Mouse (Mus musculus) forebrain, embryonic 12.5 days (tissue): ENCODE results near the gene Irs2. TPM values are rescaled to one million over a fixed set of nuclear protein-coding genes. Genes with fewer than 3 reads are reported as not detected.

Source experiments
- ATAC-seq: fragments of 200-750 bp; cut with Nextera tagmentation; 2 replicates; pipeline ENCODE4 v1.8.0; 2017; ENCODE audit warnings: moderate TSS enrichment; ENCODE audit not compliant: low FRiP score
- H3K27ac ChIP-seq: fragments of 300-500 bp; sonication (generic); 2 replicates; pipeline ENCODE4 v1.5.1; 2016; ENCODE audit warnings: mild to moderate bottlenecking
- H3K27me3 ChIP-seq: fragments of 300-500 bp; sonication (generic); 2 replicates; pipeline ENCODE4 v1.6.1; 2016; ENCODE audit warnings: mild to moderate bottlenecking
- H3K36me3 ChIP-seq: fragments of 300-500 bp; sonication (generic); replicated peaks from 2 replicates; pipeline ENCODE4 v1.6.1; 2016; ENCODE audit warnings: mild to moderate bottlenecking
- H3K4me1 ChIP-seq: fragments of 300-500 bp; sonication (generic); 2 replicates; pipeline ENCODE4 v1.6.1; 2016
- H3K4me2 ChIP-seq: fragments of 300-500 bp; sonication (generic); 2 replicates; pipeline ENCODE4 v1.6.1; 2016; ENCODE audit warnings: mild to moderate bottlenecking, moderate library complexity
- H3K4me3 ChIP-seq: fragments of 300-500 bp; sonication (generic); replicated peaks from 2 replicates; pipeline ENCODE4 v1.5.1; 2016; ENCODE audit warnings: mild to moderate bottlenecking
- H3K9ac ChIP-seq: fragments of 300-500 bp; sonication (generic); 2 replicates; pipeline ENCODE4 v1.6.1; 2016; ENCODE audit warnings: mild to moderate bottlenecking
- H3K9me3 ChIP-seq: fragments of 300-500 bp; sonication (generic); 2 replicates; pipeline ENCODE4 v1.6.1; 2016
- WGBS: fragments of 180-500 bp; shearing (Covaris S2); methylation state at CpG from one replicate; pipeline ENCODE4 v1.1.7; 2016; 5-methylcytosine and 5-hydroxymethylcytosine counted together
- polyA plus RNA-seq: library from polyadenylated mRNA; unstranded; fragments of >200 nt; fragmentation: Nextera tagmentation; extraction: Ambion mirVana; gene quantifications from 2 replicates; pipeline ENCODE4 v1.2.1, GENCODE M21; 2016

Irs2 gene
- polyA plus RNA-seq, 1 experiment from 2014 or later = 6.5 TPM

GRCm38 (mm10) chr8:10996247-10996646 is 12.0 kb downstream of the Irs2 start:
- Histone ChIP-seq H3K9me3 (no peaks in the 10 kb centered on the region), H3K4me3 (no peak overlapping the region), H3K36me3 (peaks cover 16% of the 10 kb centered on the region), H3K27me3 (no peaks in the 10 kb centered on the region), H3K4me1 (peaks cover 58% of the 10 kb centered on the region), H3K27ac (no peak overlapping the region), H3K9ac (no peak overlapping the region), H3K4me2 (no peak overlapping the region)
- 100% methylated on average over 1 of the region's 2 CpGs for WGBS
- no peak for ATAC-seq

- Histone ChIP-seq H3K9ac (no peak overlapping the region), H3K9me3 (no peaks in the 10 kb centered on the region), H3K4me1 (peaks cover 58% of the 10 kb centered on the region), H3K27ac (no peak overlapping the region), H3K4me2 (no peak overlapping the region), H3K36me3 (peaks cover 16% of the 10 kb centered on the region), H3K27me3 (no peaks in the 10 kb centered on the region), H3K4me3 (no peak overlapping the region)
- ATAC-seq = no peak
- 82% methylated on average over 2 of the region's 2 CpGs for WGBS
Observed at GRCm38 (mm10) chr8:10995756-10996155, 12.5 kb downstream of the Irs2 start.

GRCm38 (mm10) chr8:10994390-10994954 is 13.8 kb downstream of the Irs2 start:
- Histone ChIP-seq H3K4me1 (peaks cover 58% of the 10 kb centered on the region), H3K27ac (no peak overlapping the region), H3K9ac (no peak overlapping the region), H3K4me2 (no peak overlapping the region), H3K9me3 (no peaks in the 10 kb centered on the region), H3K36me3 (peaks cover 16% of the 10 kb centered on the region), H3K27me3 (no peaks in the 10 kb centered on the region), H3K4me3 (no peak overlapping the region)
- ATAC-seq = no peak
- WGBS = 94% methylated on average over 6 of the region's 6 CpGs

- H3K36me3 ChIP-seq = peaks cover 16% of the 10 kb centered on the region
- no peaks in the 10 kb centered on the region for H3K9me3 ChIP-seq
- no peak overlapping the region for H3K4me3 ChIP-seq
- peaks cover 62% of the 10 kb centered on the region for H3K4me1 ChIP-seq
- 96% methylated on average over 10 of the region's 10 CpGs for WGBS
- no peak overlapping the region for H3K27ac ChIP-seq
- no peak for ATAC-seq
- H3K27me3 ChIP-seq = no peaks in the 10 kb centered on the region
- no peak overlapping the region for H3K4me2 ChIP-seq
- no peak overlapping the region for H3K9ac ChIP-seq
Observed at GRCm38 (mm10) chr8:10993582-10994216, 14.6 kb downstream of the Irs2 start.

GRCm38 (mm10) chr8:10992081-10992480 is 16.2 kb downstream of the Irs2 start:
- no peak overlapping the region for H3K9ac ChIP-seq
- peaks cover 63% of the 10 kb centered on the region for H3K4me1 ChIP-seq
- H3K4me3 ChIP-seq = no peak overlapping the region
- H3K9me3 ChIP-seq = no peaks in the 10 kb centered on the region
- peaks cover 13% of the 10 kb centered on the region for H3K36me3 ChIP-seq
- 57% methylated on average over 8 of the region's 8 CpGs for WGBS
- ATAC-seq = no peak
- no peak overlapping the region for H3K4me2 ChIP-seq
- no peak overlapping the region for H3K27ac ChIP-seq
- H3K27me3 ChIP-seq = no peaks in the 10 kb centered on the region

- H3K36me3 ChIP-seq = peaks cover 21% of the 10 kb centered on the region
- WGBS = 55% methylated on average over 2 of the region's 2 CpGs
- H3K9ac ChIP-seq = peak overlapping the region; percentile 36; the same call in 1 of the 2 replicates
- no peak overlapping the region for H3K4me2 ChIP-seq
- H3K27me3 ChIP-seq = no peaks in the 10 kb centered on the region
- H3K4me3 ChIP-seq = no peak overlapping the region
- peak overlapping the region; percentile 79 for H3K27ac ChIP-seq
- H3K4me1 ChIP-seq = peaks cover 58% of the 10 kb centered on the region
- no peaks in the 10 kb centered on the region for H3K9me3 ChIP-seq
- ATAC-seq = no peak
Observed at GRCm38 (mm10) chr8:10991323-10991722, 16.9 kb downstream of the Irs2 start.

GRCm38 (mm10) chr8:10990421-10991110 is 17.7 kb downstream of the Irs2 start:
- H3K4me1 ChIP-seq = peaks cover 57% of the 10 kb centered on the region
- H3K9ac ChIP-seq = peak overlapping the region; percentile 36; the same call in 1 of the 2 replicates
- WGBS = 8% methylated on average over 10 of the region's 10 CpGs
- peak overlapping the region; percentile 79 for H3K27ac ChIP-seq
- ATAC-seq = no peak; the same call in 1 of the 2 replicates
- H3K4me3 ChIP-seq = no peak overlapping the region
- peaks cover 25% of the 10 kb centered on the region for H3K36me3 ChIP-seq
- H3K9me3 ChIP-seq = no peaks in the 10 kb centered on the region
- H3K4me2 ChIP-seq = peak overlapping the region; percentile 25
- no peaks in the 10 kb centered on the region for H3K27me3 ChIP-seq

GRCm38 (mm10) chr8:10989946-10990345 is 18.3 kb downstream of the Irs2 start:
- H3K27me3 ChIP-seq = no peaks in the 10 kb centered on the region
- peak overlapping the region; percentile 35 for H3K4me2 ChIP-seq
- peak overlapping the region; percentile 80 for H3K27ac ChIP-seq
- no peaks in the 10 kb centered on the region for H3K9me3 ChIP-seq
- peak; percentile 44; the same call in 1 of the 2 replicates for ATAC-seq
- H3K4me1 ChIP-seq = peaks cover 57% of the 10 kb centered on the region
- H3K36me3 ChIP-seq = peaks cover 28% of the 10 kb centered on the region
- WGBS = 30% methylated on average over 3 of the region's 3 CpGs
- peak overlapping the region; percentile 25; the same call in 1 of the 2 replicates for H3K9ac ChIP-seq
- H3K4me3 ChIP-seq = no peak overlapping the region

- Histone ChIP-seq H3K4me1 (peaks cover 48% of the 10 kb centered on the region), H3K27me3 (no peaks in the 10 kb centered on the region), H3K4me2 (no peak overlapping the region), H3K27ac (no peak overlapping the region), H3K4me3 (no peak overlapping the region), H3K9ac (no peak overlapping the region), H3K9me3 (no peaks in the 10 kb centered on the region), H3K36me3 (peaks cover 30% of the 10 kb centered on the region)
- WGBS = 96% methylated on average over 17 of the region's 17 CpGs
- ATAC-seq = no peak
Observed at GRCm38 (mm10) chr8:10986638-10987037, 21.6 kb downstream of the Irs2 start.

GRCm38 (mm10) chr8:10985064-10985463 is 23.2 kb downstream of the Irs2 start:
- Histone ChIP-seq H3K9me3 (no peaks in the 10 kb centered on the region), H3K27me3 (0 out of 2 replicates have a peak, but pooled peaks cover 3% of the 10 kb centered on the region), H3K4me3 (no peak overlapping the region), H3K9ac (no peak overlapping the region), H3K27ac (no peak overlapping the region), H3K4me1 (peaks cover 36% of the 10 kb centered on the region), H3K36me3 (peaks cover 30% of the 10 kb centered on the region), H3K4me2 (no peak overlapping the region)
- 87% methylated on average over 7 of the region's 7 CpGs for WGBS
- ATAC-seq = no peak

- H3K36me3 ChIP-seq = peaks cover 17% of the 10 kb centered on the region
- H3K27ac ChIP-seq = no peak overlapping the region
- 94% methylated on average over 6 of the region's 6 CpGs for WGBS
Observed at GRCm38 (mm10) chr8:10980876-10981275, 27.4 kb downstream of the Irs2 start.

GRCm38 (mm10) chr8:10979916-10980315 is 28.3 kb downstream of the Irs2 start:
- no peaks in the 10 kb centered on the region for H3K9me3 ChIP-seq
- peaks cover 10% of the 10 kb centered on the region for H3K36me3 ChIP-seq
- H3K27ac ChIP-seq = no peak overlapping the region
- peaks cover 29% of the 10 kb centered on the region for H3K27me3 ChIP-seq
- H3K4me1 ChIP-seq = peaks cover 39% of the 10 kb centered on the region
- no peak for ATAC-seq
- H3K4me2 ChIP-seq = no peak overlapping the region
- H3K4me3 ChIP-seq = no peak overlapping the region
- WGBS = 62% methylated on average over 7 of the region's 7 CpGs
- H3K9ac ChIP-seq = no peak overlapping the region

More at GRCm38 (mm10) chr8:10980876-10981275, 27.4 kb downstream of the Irs2 start:
- H3K4me1 ChIP-seq = peaks cover 35% of the 10 kb centered on the region
- no peak overlapping the region for H3K4me2 ChIP-seq
- H3K4me3 ChIP-seq = no peak overlapping the region
- H3K9me3 ChIP-seq = no peaks in the 10 kb centered on the region
- H3K27me3 ChIP-seq = peaks cover 23% of the 10 kb centered on the region
- no peak overlapping the region for H3K9ac ChIP-seq
- no peak for ATAC-seq
